Mouse (Mus musculus): ENCODE measurements around the gene Ikzf4.

DNA sequence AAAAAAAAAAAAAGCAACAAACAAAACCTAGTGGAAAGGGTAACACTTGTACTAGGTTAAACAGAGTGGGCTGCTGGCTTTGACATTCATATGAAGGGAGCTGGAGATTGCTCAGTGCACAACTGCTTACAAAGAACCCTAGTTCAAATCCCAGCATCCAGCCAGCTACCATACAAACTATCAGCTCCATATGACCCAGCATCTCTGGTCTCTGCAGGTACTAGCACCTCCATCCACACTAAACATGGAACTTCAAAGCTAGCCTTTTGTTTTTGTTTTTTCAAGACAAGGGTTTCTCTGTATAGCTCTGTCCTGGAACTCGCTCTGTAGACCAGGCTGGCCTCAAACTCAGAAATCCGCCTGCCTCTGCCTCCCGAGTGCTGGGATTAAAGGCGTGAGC, 23.1 kb downstream of the Ikzf4 start:
- TF ChIP-seq POLR2A (IDR thresholded peaks at IDR 0.05; ENCODE audit: borderline replicate concordance, control insufficient read depth, low read depth, low read length) (no peak), CTCF (IDR thresholded peaks at IDR 0.05; ENCODE audit: control insufficient read depth, insufficient read depth, low read length) (no peak)

Measured in bone marrow, adult 2 months (tissue).